Mouse (Mus musculus) cortical plate, adult 2 months (tissue): ENCODE results near the gene 1700030J22Rik.

Experiments used
- CTCF ChIP-seq: fragments of 200-500 bp; IDR thresholded peaks from 2 replicates; pipeline ENCODE4 v1.5.1; 2011; ENCODE audit warnings: mild to moderate bottlenecking, control low read depth, low read length; ENCODE audit not compliant: insufficient read depth; ENCODE audit errors: extremely low read depth
- POLR2A ChIP-seq: fragments of 200-500 bp; IDR thresholded peaks from 2 replicates; pipeline ENCODE4 v1.6.1; 2011; ENCODE audit warnings: mild to moderate bottlenecking, low read length, control low read depth; ENCODE audit not compliant: insufficient read depth; ENCODE audit errors: extremely low read depth

- TF ChIP-seq CTCF, result no peak
- TF ChIP-seq POLR2A, result no peak
These were observed 38.2 kb upstream of the 1700030J22Rik start for GRCm38 (mm10) chr8:117017006-117017405.
